Mouse (Mus musculus) bone marrow macrophage, adult 2 months (primary cell): ENCODE data around the gene Dusp19. TPM values are rescaled to one million over a fixed set of nuclear protein-coding genes. Genes with fewer than 3 reads are reported as not detected.
A peak's percentile ranks its signal among the peaks of the same experiment; 100 is the strongest.

ENCODE experiments used
- H3K27ac ChIP-seq: 2 replicates; pipeline ENCODE4 v1.5.1; 2012; ENCODE audit warnings: low read depth, low read length; ENCODE audit not compliant: insufficient read depth
- H3K4me1 ChIP-seq: 2 replicates; pipeline ENCODE4 v1.6.1; 2012; ENCODE audit warnings: low read length; ENCODE audit not compliant: control insufficient read depth, insufficient read depth
- H3K4me3 ChIP-seq: 2 replicates; pipeline ENCODE4 v1.5.1; 2012; ENCODE audit warnings: mild to moderate bottlenecking, low read length, moderate library complexity; ENCODE audit not compliant: insufficient read depth
- CTCF ChIP-seq: IDR thresholded peaks from 2 replicates; pipeline ENCODE4 v1.5.1; 2012; ENCODE audit warnings: low read depth, mild to moderate bottlenecking, low read length, moderate library complexity
- POLR2A ChIP-seq: IDR thresholded peaks from 2 replicates; pipeline ENCODE4 v1.6.1; 2012; ENCODE audit warnings: mild to moderate bottlenecking, low read depth, low read length, borderline replicate concordance
- polyA plus RNA-seq: library from polyadenylated mRNA; stranded (reverse); fragments of >200 nt; gene quantifications from 2 replicates; pipeline ENCODE4 v1.2.4, GENCODE M21; 2012; ENCODE audit not compliant: missing spikeins, insufficient read depth, insufficient read length

Dusp19 gene
- polyA plus RNA-seq, result 6.2 and 6.8 TPM in 2 replicates

DNA sequence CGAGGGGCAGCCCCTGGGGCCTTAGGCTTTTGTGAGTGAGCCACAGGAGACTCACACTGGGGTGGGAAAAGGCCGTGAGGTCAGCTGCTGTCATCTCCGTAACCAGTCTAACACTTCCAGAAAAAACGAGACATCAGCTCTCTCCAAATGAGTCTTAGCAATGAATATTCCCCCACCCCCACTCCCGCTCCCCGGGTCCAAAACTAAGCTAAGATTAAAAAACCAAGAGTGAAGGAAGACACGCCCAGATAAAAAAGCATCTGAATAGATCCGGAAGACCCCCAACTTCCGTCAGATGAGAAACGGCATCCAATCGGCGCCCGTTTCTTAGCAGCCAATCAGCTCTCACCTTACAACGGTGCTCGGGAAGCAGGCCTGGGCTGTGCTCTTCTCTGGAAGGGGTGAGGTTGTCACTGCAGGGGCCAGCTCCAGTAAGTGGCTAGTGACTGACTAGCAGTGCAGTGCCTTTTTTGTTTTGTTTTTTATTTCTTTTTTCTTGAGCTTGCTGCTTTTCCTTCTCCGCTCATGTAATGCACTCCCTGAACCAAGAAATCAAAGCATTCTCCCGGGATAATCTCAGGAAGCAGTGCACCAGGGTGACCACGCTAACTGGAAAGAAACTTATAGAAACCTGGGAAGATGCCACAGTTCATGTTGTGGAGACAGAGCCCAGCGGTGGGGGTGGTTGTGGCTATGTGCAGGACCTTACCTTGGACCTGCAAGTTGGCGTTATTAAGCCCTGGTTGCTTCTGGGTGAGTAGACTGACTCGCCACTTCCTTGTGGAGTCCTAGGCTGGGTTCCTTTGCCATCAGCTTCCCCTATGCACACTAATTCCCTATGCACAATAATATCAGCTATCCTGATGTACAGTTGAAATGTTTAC, at the start of gene Dusp19, which contains the start of gene Nup35:
TSS of gene Dusp19 (plus strand) at position 192 of the 884 bp plus-strand sequence.
TSS of gene Nup35 (plus strand) at position 383 of the 884 bp plus-strand sequence.
- TF ChIP-seq POLR2A (no peak), CTCF (no peak)
- Histone ChIP-seq H3K27ac (peak within 1 kb of the TSS; percentile 46; the same call in 1 of the 2 replicates), H3K4me3 (peak within 1 kb of the TSS; percentile 66), H3K4me1 (peaks cover 8% of the 10 kb centered on the region)

- Histone ChIP-seq H3K4me1 (no peaks in the 10 kb centered on the region), H3K4me3 (no peak overlapping the region), H3K27ac (no peak overlapping the region)
- no peak for TF ChIP-seq CTCF
- no peak for TF ChIP-seq POLR2A
Observed at GRCm38 (mm10) chr2:80567411-80567810, 49.4 kb upstream of the Dusp19 start.

DNA sequence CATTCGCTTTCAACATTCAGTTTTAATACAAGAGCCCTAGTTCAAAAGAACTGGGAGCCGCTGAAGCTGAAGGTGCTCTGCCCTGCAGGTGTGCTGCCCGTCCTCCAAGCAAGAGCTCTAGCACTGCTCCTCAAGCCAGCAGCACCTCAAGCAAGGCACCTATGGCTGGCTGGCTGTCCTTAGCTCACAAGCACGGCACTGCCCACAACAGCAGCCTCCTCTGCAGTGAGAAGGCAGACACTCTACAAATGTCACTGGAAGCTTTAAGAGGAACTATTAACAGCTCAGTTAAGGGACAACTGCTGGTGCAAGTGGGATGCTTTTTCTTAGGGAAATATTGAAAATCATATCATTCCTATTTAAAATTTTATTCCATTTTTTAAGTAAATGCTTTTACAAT, 46.2 kb upstream of the Dusp19 start:
- no peaks in the 10 kb centered on the region for H3K4me1 ChIP-seq
- H3K27ac ChIP-seq, result no peak overlapping the region
- H3K4me3 ChIP-seq, result no peak overlapping the region
- TF ChIP-seq POLR2A (no peak), CTCF (no peak)

GRCm38 (mm10) chr2:80577286-80577685, 39.6 kb upstream of the Dusp19 start:
- TF ChIP-seq CTCF (no peak), POLR2A (no peak)
- H3K4me1 ChIP-seq, result peaks cover 2% of the 10 kb centered on the region; the same call in 1 of the 2 replicates
- H3K4me3 ChIP-seq, result no peak overlapping the region
- H3K27ac ChIP-seq, result no peak overlapping the region

DNA sequence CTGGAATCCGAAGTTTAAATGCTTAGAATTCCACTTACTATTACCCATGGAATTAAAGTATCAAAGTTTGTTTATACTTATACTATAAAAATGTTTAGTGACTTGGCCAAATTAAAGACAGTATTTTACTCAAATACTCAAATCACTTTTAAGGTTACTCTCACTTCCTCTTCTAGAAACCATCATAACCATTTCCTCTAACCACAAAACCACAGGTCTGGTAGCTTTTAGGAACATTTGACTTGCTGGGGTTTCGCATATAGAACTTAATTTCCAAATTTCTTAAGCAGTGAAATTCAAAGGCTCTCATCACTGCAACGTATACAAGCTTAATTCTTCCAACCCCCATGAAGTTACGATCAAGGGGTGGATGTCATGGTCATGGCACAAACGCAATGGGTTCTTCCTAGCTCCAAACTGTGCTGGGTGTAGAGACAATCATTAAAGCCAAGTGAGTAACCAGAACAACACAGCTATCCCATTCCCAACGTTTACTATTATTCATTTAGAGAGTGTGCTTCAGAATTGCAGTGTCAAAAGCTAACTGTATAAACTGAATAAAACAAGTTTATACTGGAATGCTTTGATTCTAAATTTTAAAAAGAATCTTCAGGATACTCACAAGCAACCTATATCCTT, 37.5 kb upstream of the Dusp19 start:
- no peak for TF ChIP-seq POLR2A
- no peak for TF ChIP-seq CTCF
- H3K4me3 ChIP-seq, result no peak overlapping the region
- H3K27ac ChIP-seq, result no peak overlapping the region
- H3K4me1 ChIP-seq, result peaks cover 2% of the 10 kb centered on the region; the same call in 1 of the 2 replicates

DNA sequence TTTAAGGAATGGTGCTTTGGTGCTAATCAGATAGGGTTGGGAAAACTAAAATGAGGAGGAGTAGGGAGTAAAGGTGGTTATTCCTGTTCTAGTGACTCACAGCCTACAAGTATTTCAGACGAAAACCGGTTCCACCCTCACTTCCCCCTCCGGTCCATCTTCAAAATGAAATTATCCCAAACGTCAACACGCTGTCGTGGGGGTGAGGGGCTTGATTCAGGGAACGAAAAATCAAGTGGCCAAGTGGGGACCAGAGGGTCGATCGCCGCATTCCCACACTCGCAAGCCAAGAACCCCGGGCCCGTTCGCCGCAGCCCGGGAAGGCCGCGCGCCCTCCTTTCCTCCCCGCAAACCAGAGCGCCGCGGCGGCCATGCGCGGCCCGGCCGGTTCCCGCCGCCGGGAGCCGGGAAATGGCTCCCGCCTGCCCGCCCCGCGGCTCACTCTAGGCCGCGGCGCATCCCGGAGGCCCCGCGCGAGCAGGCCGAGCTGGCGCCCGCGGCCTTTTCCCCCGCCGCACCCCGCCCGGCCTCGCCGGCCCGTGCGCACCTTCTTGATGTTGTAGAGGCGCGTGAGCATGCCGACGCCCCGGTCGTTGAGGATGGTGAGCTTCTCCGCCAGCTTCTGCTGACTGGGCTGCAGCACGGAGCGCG, 36.4 kb upstream of the Dusp19 start:
- no peak for TF ChIP-seq CTCF
- no peak for TF ChIP-seq POLR2A
- no peak overlapping the region for H3K27ac ChIP-seq

GRCm38 (mm10) chr2:80581043-80581711, 35.7 kb upstream of the Dusp19 start, which contains the start of gene Nckap1:
Gene Nckap1, minus strand, starts transcription at chr2:80581380.
- peaks cover 2% of the 10 kb centered on the region; the same call in 1 of the 2 replicates for H3K4me1 ChIP-seq
- H3K4me3 ChIP-seq, result peak within 1 kb of the TSS; percentile 60
- TF ChIP-seq CTCF (peak; percentile 40), POLR2A (no peak)
- no peak within 1 kb of the TSS for H3K27ac ChIP-seq

More for the DNA sequence above, 36.4 kb upstream of the Dusp19 start:
- H3K4me3 ChIP-seq, result peak overlapping the region; percentile 60
- H3K4me1 ChIP-seq, result peaks cover 2% of the 10 kb centered on the region; the same call in 1 of the 2 replicates

- TF ChIP-seq CTCF, result no peak
- no peak for TF ChIP-seq POLR2A
- Histone ChIP-seq H3K4me3 (no peak overlapping the region), H3K27ac (no peak overlapping the region), H3K4me1 (peaks cover 2% of the 10 kb centered on the region; the same call in 1 of the 2 replicates)
Observed at GRCm38 (mm10) chr2:80582356-80582755, 34.5 kb upstream of the Dusp19 start.
